Mouse (Mus musculus) midbrain, embryonic 14.5 days (tissue): ENCODE results near the gene Msi1. TPM values are rescaled to one million over a fixed set of nuclear protein-coding genes. Genes with fewer than 3 reads are reported as not detected.
"Not testable (repeated sequence)": the region's sequence is repeated elsewhere in the genome, so short reads cannot be mapped to it uniquely, and the experiment has no call there.

Experiments
- ATAC-seq: fragments of 200-750 bp; cut with Nextera tagmentation; 2 replicates; pipeline ENCODE4 v1.8.0; 2017; ENCODE audit warnings: moderate number of reproducible peaks, moderate library complexity; ENCODE audit not compliant: low FRiP score, low TSS enrichment
- DNase-seq: peaks from one replicate; pipeline ENCODE4 v3.0.0-alpha.2; 2015
- H3K27ac ChIP-seq: fragments of 300-500 bp; sonication (generic); replicated peaks from 2 replicates; pipeline ENCODE4 v1.5.1; 2014; ENCODE audit warnings: mild to moderate bottlenecking, low read depth, low read length, moderate library complexity
- H3K27me3 ChIP-seq: fragments of 300-500 bp; sonication (generic); 2 replicates; pipeline ENCODE4 v1.6.1; 2014; ENCODE audit warnings: low read length, control low read depth, mixed read lengths; ENCODE audit not compliant: control insufficient read depth, insufficient read depth
- H3K36me3 ChIP-seq: fragments of 300-500 bp; sonication (generic); 2 replicates; pipeline ENCODE4 v1.6.1; 2014; ENCODE audit warnings: low read length, control low read depth; ENCODE audit not compliant: control insufficient read depth, insufficient read depth
- H3K4me1 ChIP-seq: fragments of 300-500 bp; sonication (generic); 2 replicates; pipeline ENCODE4 v1.6.1; 2014; ENCODE audit warnings: mild to moderate bottlenecking, antibody characterized with exemption, low read length, control low read depth; ENCODE audit not compliant: control insufficient read depth, insufficient read depth
- H3K4me2 ChIP-seq: fragments of 300-500 bp; sonication (generic); 2 replicates; pipeline ENCODE4 v1.6.1; 2014; ENCODE audit warnings: mild to moderate bottlenecking, low read length, moderate library complexity
- H3K4me3 ChIP-seq: fragments of 300-500 bp; sonication (generic); replicated peaks from 2 replicates; pipeline ENCODE4 v1.5.1; 2014; ENCODE audit warnings: low read depth, low read length
- H3K9ac ChIP-seq: fragments of 300-500 bp; sonication (generic); replicated peaks from 2 replicates; pipeline ENCODE4 v1.6.1; 2014; ENCODE audit warnings: mild to moderate bottlenecking, low read length, moderate library complexity
- H3K9me3 ChIP-seq: fragments of 300-500 bp; sonication (generic); 2 replicates; pipeline ENCODE4 v1.6.1; 2016; ENCODE audit warnings: low read length, control low read depth, mixed read lengths; ENCODE audit not compliant: control insufficient read depth
- WGBS: fragments of 180-500 bp; shearing (Covaris S2); extraction: QIAGEN DNeasy Blood & Tissue Kit; methylation state at CpG from one replicate; pipeline ENCODE4 v1.1.7; 2014; 5-methylcytosine and 5-hydroxymethylcytosine counted together
- polyA plus RNA-seq: library from polyadenylated mRNA; unstranded; fragments of >200 nt; fragmentation: Nextera tagmentation; extraction: Ambion mirVana; gene quantifications from 2 replicates; pipeline ENCODE4 v1.2.1, GENCODE M21; 2014

Gene Msi1
- polyA plus RNA-seq, 1 experiment from 2014 or later = 101 TPM

DNA sequence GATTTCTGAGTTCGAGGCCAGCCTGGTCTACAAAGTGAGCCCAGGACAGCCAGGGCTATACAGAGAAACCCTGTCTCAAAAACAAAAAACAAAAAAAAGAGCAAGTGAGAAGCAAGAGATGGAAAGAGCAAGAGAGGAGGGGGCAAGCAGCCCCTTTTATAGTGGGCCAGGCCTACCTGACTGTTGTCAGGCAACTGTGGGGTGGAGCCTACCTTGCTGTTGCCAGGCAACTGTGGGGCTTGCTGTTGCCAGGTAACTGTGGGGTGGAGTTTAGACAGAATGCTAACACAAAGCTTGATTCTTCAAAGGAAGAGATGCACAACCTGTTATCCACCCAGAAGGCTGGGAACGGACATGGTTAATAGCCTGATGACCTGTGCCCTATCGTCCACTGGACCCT lies 66.2 kb downstream of the Msi1 start:
- not testable (repeated sequence) for ATAC-seq, DNase-seq, H3K4me2 ChIP-seq, H3K9me3 ChIP-seq, H3K27me3 ChIP-seq, H3K4me3 ChIP-seq, H3K4me1 ChIP-seq, H3K9ac ChIP-seq, H3K27ac ChIP-seq, H3K36me3 ChIP-seq
- 72% methylated on average over 3 of the region's 3 CpGs for WGBS

DNA sequence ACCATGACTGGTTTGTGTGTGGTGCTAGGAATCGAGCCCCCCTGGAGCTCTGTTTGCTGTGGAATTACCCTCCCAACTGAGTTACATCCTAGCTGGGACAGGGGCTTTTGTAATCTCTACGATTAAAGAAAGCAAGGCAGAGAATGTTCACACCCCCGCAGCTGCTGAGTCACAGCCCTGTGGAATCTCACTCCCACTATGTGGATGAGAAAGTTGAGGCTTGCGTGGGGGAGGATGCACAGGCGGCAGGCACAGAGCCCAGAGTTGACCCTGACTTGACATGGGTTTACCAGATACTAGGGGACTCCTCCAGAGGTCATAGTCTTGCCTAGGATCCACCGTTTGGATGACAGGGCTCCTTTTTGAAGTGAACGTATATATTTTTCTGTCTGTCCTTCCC lies 67.6 kb downstream of the Msi1 start:
- H3K36me3 ChIP-seq = no peaks in the 10 kb centered on the region
- WGBS = 80% methylated on average over 7 of the region's 7 CpGs
- H3K9me3 ChIP-seq = no peaks in the 10 kb centered on the region
- H3K4me3 ChIP-seq = no peak overlapping the region
- H3K4me1 ChIP-seq = peaks cover 4% of the 10 kb centered on the region
- H3K27ac ChIP-seq = no peak overlapping the region
- no peak for ATAC-seq
- no peak overlapping the region for H3K9ac ChIP-seq
- H3K4me2 ChIP-seq = no peak overlapping the region
- no peaks in the 10 kb centered on the region for H3K27me3 ChIP-seq
- no peak for DNase-seq

DNA sequence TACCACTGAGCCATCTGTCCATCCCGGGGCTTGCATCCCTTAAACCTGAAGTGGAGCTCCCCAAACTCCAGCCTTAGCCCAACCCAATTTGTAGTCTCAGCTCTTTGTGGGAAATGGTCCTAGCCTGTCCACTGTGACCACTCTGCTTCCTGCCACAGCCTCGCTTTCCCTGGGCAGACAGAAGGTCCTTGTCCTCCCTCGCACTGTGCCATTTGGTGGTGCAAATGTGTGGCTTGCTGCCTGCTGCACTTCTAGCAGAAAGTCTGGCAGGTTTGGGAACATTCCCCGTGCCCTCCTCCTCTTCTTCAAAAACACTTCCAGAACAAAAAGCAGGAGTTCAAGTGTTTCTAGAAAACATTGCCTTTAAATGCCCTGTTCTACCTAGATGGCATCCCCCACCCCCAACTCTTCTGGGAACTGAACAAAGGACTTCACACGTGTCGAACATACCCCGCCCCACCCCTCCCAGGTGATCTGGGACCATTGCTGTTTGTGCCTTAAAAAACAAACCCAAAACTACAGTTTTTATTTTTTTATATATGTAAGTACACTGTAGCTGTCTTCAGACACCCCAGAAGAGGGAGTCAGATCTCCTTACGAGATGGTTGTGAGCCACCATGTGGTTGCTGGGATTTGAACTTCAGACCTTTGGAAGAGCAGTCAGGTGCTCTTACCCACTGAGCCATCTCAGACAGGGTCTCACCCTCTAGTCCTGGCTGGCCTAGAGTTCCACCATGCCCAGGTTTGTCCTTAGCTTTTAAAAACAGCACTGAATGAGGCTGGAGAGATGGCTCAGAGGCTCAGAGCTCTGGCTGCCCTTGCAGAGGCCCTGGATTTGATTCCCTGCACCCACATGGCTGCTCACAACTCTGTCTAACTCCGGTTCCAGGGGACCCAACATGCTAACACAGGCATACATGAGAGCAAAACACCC lies 69.2 kb downstream of the Msi1 start:
- H3K9me3 ChIP-seq = no peaks in the 10 kb centered on the region
- no peak overlapping the region for H3K4me3 ChIP-seq
- ATAC-seq (no peak), DNase-seq (no peak)
- no peak overlapping the region for H3K4me2 ChIP-seq
- no peak overlapping the region for H3K27ac ChIP-seq
- WGBS = 64% methylated on average over 9 of the region's 9 CpGs
- no peaks in the 10 kb centered on the region for H3K4me1 ChIP-seq
- no peaks in the 10 kb centered on the region for H3K36me3 ChIP-seq
- H3K9ac ChIP-seq = no peak overlapping the region
- no peaks in the 10 kb centered on the region for H3K27me3 ChIP-seq

DNA sequence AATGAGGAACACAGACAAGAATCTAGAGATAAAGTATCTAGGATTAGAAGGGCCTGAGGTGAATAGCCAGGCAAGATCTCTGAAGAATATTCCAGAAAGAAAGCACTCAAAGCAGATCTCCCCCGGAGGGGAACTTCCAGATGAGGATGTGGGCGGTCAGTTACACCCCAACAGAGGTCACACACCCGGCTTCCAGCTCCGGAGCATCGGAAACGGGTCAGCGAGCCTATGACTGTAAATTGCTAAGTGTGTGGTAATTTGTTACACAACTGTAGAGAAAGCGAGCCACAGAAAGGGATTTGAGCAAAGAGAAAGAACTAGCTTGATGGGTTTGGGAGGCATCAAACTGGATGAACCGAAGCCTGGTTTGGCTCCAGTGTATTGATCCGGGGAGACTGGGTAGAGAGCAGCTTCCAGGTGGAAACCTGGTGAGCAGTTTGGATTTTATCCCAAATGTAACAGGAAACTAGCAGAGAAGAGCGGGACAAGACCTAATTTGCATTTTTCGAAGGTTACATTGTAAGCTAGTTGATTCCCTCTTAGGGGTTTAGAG lies 71.1 kb downstream of the Msi1 start:
- no peak for ATAC-seq
- Histone ChIP-seq H3K9ac (no peak overlapping the region), H3K4me3 (no peak overlapping the region), H3K4me2 (no peak overlapping the region), H3K4me1 (no peaks in the 10 kb centered on the region), H3K27ac (no peak overlapping the region), H3K9me3 (no peaks in the 10 kb centered on the region), H3K36me3 (no peaks in the 10 kb centered on the region), H3K27me3 (no peaks in the 10 kb centered on the region)
- WGBS = 87% methylated on average over 12 of the region's 12 CpGs
- DNase-seq = no peak

DNA sequence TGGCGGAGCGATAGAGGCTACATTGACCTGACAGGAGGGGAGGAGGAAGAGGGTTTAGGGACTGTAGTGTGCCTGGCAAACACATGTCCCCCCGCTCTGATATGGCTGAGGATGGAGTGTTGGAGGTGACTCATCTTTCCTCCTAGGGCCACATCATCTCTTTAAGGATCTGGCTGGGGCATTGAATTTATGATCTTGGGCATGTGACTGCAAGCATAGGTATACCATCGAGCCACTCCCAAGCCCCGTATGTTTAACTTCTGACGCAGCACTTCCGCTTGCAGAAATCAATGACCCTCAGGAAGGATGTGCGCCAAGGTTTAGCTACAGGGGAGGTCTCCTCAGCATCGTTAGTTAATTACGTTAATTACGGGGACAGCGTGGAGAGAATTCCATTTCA lies 73.6 kb downstream of the Msi1 start:
- ATAC-seq (no peak), DNase-seq (no peak)
- Histone ChIP-seq H3K27ac (no peak overlapping the region), H3K4me1 (peaks cover 11% of the 10 kb centered on the region), H3K9ac (no peak overlapping the region), H3K9me3 (no peaks in the 10 kb centered on the region), H3K36me3 (no peaks in the 10 kb centered on the region), H3K4me2 (no peak overlapping the region), H3K27me3 (no peaks in the 10 kb centered on the region), H3K4me3 (no peak overlapping the region)
- 71% methylated on average over 12 of the region's 12 CpGs for WGBS

Other genes with a start within 250 kb of the Msi1 start
- gene Cabp1, start 235.2 kb upstream of the Msi1 start, polyA plus RNA-seq = 6.6 and 6.9 TPM in 2 replicates
- gene Pop5, start 193.8 kb upstream of the Msi1 start, polyA plus RNA-seq = 95.6 and 106 TPM in 2 replicates
- gene Rnf10, start 156.7 kb upstream of the Msi1 start, polyA plus RNA-seq = 96.5 and 122 TPM in 2 replicates
- gene Coq5, start 149.9 kb upstream of the Msi1 start, polyA plus RNA-seq = 49.6 and 50.0 TPM in 2 replicates
- 1,201 and 1,312 TPM in 2 replicates for gene Dynll1, start 128.6 kb upstream of the Msi1 start, polyA plus RNA-seq
- 132 and 150 TPM in 2 replicates for gene Srsf9, start 102.4 kb upstream of the Msi1 start, polyA plus RNA-seq
- gene Gatc, start 88.4 kb upstream of the Msi1 start, polyA plus RNA-seq = 38.2 and 43.4 TPM in 2 replicates
- gene Triap1, start 88.4 kb upstream of the Msi1 start, polyA plus RNA-seq = 48.4 and 50.1 TPM in 2 replicates
- gene Cox6a1, start 80.6 kb upstream of the Msi1 start, polyA plus RNA-seq = 938 and 1,310 TPM in 2 replicates
- not detected in 2 replicates for gene Pla2g1b, start 36.7 kb downstream of the Msi1 start, polyA plus RNA-seq
- 23.8 and 25.9 TPM in 2 replicates for gene Sirt4, start 55.1 kb downstream of the Msi1 start, polyA plus RNA-seq
- 10.9 and 11.3 TPM in 2 replicates for gene Pxn, start 77.1 kb downstream of the Msi1 start, polyA plus RNA-seq
- 1,038 and 1,071 TPM in 2 replicates for gene Rplp0, start 129.9 kb downstream of the Msi1 start, polyA plus RNA-seq
- 40.5 and 51.2 TPM in 2 replicates for gene Gcn1l1, start 135.7 kb downstream of the Msi1 start, polyA plus RNA-seq
- gene Rab35, start 202.3 kb downstream of the Msi1 start, polyA plus RNA-seq = 24.9 and 28.0 TPM in 2 replicates